Mouse (Mus musculus): Measurements from ENCODE around the gene Lrp6. TPM values are rescaled to one million over a fixed set of nuclear protein-coding genes. Genes with fewer than 3 reads are reported as not detected.

The Lrp6 gene
- polyA plus RNA-seq, 1 experiment = 26.8 TPM

DNA sequence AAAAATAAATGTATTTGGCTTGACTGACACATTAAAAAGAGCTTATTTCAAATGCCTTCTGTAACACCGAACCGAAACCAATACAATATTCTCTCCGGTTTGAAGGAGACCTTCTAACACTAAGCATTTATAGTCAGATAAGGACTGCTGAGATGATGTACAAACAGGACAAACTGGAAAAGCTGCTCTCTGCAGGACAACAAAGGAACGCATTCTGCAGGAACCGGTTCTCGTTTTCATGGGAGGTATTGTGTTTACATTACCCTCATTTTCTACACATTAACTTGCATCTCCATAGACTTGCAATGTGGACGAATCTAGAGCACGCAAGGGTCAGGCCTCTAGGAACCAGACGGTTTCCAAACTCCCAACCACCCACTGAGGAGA is 163.1 kb downstream of the Lrp6 start:
- no peak for DNase-seq (ENCODE audit: extremely low spot score in 1 of 2, low spot score in 1 of 2)

DNA sequence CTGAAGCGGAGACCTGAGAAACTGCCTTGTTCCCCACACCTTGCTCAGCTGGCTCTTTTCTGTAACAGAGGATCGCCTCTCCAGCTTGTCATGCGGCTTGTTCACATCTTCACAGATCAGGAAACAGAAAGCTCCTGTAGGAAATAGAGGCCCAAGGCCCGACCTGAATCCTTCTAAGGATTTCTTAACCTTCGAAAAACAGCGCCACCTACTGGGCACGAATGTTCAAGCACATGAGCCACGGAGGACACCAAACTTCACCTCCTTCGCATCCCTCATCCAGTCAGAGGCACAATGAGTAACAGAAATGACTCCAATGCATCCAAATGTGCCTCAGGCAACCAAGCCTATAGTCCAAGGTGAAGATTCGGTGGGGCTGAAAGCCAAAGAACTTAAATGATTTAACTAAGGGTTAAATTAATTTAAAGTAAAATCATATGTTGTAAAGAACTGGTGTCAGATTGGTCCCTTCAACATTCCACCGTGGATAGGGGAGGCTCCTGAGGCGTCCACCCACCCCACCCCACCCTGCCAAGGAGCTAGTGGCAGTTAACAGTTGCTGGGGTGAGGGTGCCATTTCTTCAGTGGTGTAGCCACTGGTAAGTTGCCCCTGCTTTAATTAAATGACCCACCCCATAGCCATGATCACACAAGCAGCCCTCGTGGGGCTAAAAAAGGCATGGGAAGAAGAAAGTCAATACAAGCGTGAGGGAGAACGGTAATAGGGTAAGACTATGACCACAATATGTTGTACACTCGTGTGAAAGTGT is 163.7 kb downstream of the Lrp6 start:
- peak; percentile 33 to 87 for DNase-seq (ENCODE audit: extremely low spot score in 1 of 2, low spot score in 1 of 2)

Other genes with a start within 250 kb of the Lrp6 start
- gene Bcl2l14, start 170.6 kb downstream of the Lrp6 start, polyA plus RNA-seq (2012; rRNA removed) = not detected in 2 replicates
- 7.6 and 9.2 TPM in 2 replicates for gene Mansc1, start 65.5 kb upstream of the Lrp6 start, polyA plus RNA-seq (2012; rRNA removed)
- 39.4 and 39.6 TPM in 2 replicates for gene Borcs5, start 72.5 kb upstream of the Lrp6 start, polyA plus RNA-seq (2012; rRNA removed)
- 7.3 and 8.4 TPM in 2 replicates for gene Dusp16, start 225.7 kb upstream of the Lrp6 start, polyA plus RNA-seq (2012; rRNA removed)